Mouse (Mus musculus) liver, embryonic 15.5 days (tissue): Measurements from ENCODE around the gene Mki67. TPM values are rescaled to one million over a fixed set of nuclear protein-coding genes. Genes with fewer than 3 reads are reported as not detected.
"Not testable (repeated sequence)": the region's sequence is repeated elsewhere in the genome, so short reads cannot be mapped to it uniquely, and the experiment has no call there.

Source experiments
- ATAC-seq: fragments of 200-750 bp; cut with Nextera tagmentation; 2 replicates; pipeline ENCODE4 v1.8.0; 2017; ENCODE audit warnings: moderate number of reproducible peaks, mild to moderate bottlenecking, moderate library complexity; ENCODE audit not compliant: insufficient read depth
- H3K27ac ChIP-seq: fragments of 300-500 bp; sonication (generic); replicated peaks from 2 replicates; pipeline ENCODE4 v1.5.1; 2015; ENCODE audit warnings: mild to moderate bottlenecking, inconsistent platforms
- H3K27me3 ChIP-seq: fragments of 300-500 bp; sonication (generic); 2 replicates; pipeline ENCODE4 v1.6.1; 2015; ENCODE audit warnings: mild to moderate bottlenecking, inconsistent platforms
- H3K36me3 ChIP-seq: fragments of 300-500 bp; sonication (generic); replicated peaks from 2 replicates; pipeline ENCODE4 v1.6.1; 2015; ENCODE audit warnings: moderate library complexity, mild to moderate bottlenecking, inconsistent platforms
- H3K4me1 ChIP-seq: fragments of 300-500 bp; sonication (generic); replicated peaks from 2 replicates; pipeline ENCODE4 v1.6.1; 2015; ENCODE audit warnings: inconsistent platforms
- H3K4me2 ChIP-seq: fragments of 300-500 bp; sonication (generic); 2 replicates; pipeline ENCODE4 v1.6.1; 2015; ENCODE audit warnings: moderate library complexity, mild to moderate bottlenecking, inconsistent platforms
- H3K4me3 ChIP-seq: fragments of 300-500 bp; sonication (generic); replicated peaks from 2 replicates; pipeline ENCODE4 v1.5.1; 2015; ENCODE audit warnings: mild to moderate bottlenecking, inconsistent platforms
- H3K9ac ChIP-seq: fragments of 300-500 bp; sonication (generic); 2 replicates; pipeline ENCODE4 v1.6.1; 2015; ENCODE audit warnings: moderate library complexity, mild to moderate bottlenecking, inconsistent platforms
- H3K9me3 ChIP-seq: fragments of 300-500 bp; sonication (generic); replicated peaks from 2 replicates; pipeline ENCODE4 v1.6.1; 2016; ENCODE audit warnings: inconsistent platforms
- WGBS: fragments of 180-500 bp; shearing (Covaris S2); methylation state at CpG from one replicate; pipeline ENCODE4 v1.1.7; 2015; ENCODE audit warnings: mixed read lengths; ENCODE audit not compliant: insufficient replicate concordance; 5-methylcytosine and 5-hydroxymethylcytosine counted together
- polyA plus RNA-seq: library from polyadenylated mRNA; unstranded; fragments of >200 nt; fragmentation: Nextera tagmentation; extraction: Ambion mirVana; gene quantifications from 2 replicates; pipeline ENCODE4 v1.2.1, GENCODE M21; 2015

Gene Mki67
- polyA plus RNA-seq, 1 experiment from 2014 or later: 99.4 TPM

GRCm38 (mm10) chr7:135697021-135697740, 19.0 kb downstream of the Mki67 start:
- peaks cover 99% of the 10 kb centered on the region for H3K36me3 ChIP-seq
- H3K27me3 ChIP-seq, H3K4me1 ChIP-seq, H3K9ac ChIP-seq, H3K27ac ChIP-seq, H3K4me2 ChIP-seq, H3K9me3 ChIP-seq, H3K4me3 ChIP-seq, ATAC-seq: not testable (repeated sequence)
- 93% methylated on average over 5 of the region's 5 CpGs for WGBS

- H3K4me3 ChIP-seq: no peak overlapping the region
- ATAC-seq: no peak
- H3K4me1 ChIP-seq: no peaks in the 10 kb centered on the region; the same call in 1 of the 2 replicates
- H3K9ac ChIP-seq: no peak overlapping the region
- peaks cover 99% of the 10 kb centered on the region for H3K36me3 ChIP-seq
- H3K4me2 ChIP-seq: no peak overlapping the region
- H3K27me3 ChIP-seq: no peaks in the 10 kb centered on the region
- no peak overlapping the region for H3K27ac ChIP-seq
- WGBS: 91% methylated on average over 4 of the region's 4 CpGs
- H3K9me3 ChIP-seq: no peaks in the 10 kb centered on the region
Observed at GRCm38 (mm10) chr7:135696127-135696526, 20.0 kb downstream of the Mki67 start.

- WGBS: 91% methylated on average over 5 of the region's 5 CpGs
- ATAC-seq: no peak
- peaks cover 99% of the 10 kb centered on the region for H3K36me3 ChIP-seq
Observed at GRCm38 (mm10) chr7:135694796-135695195, 21.4 kb downstream of the Mki67 start.

GRCm38 (mm10) chr7:135694130-135694529, 22.0 kb downstream of the Mki67 start:
- 90% methylated on average over 4 of the region's 4 CpGs for WGBS
- Histone ChIP-seq H3K9ac (no peak overlapping the region), H3K36me3 (peaks cover 99% of the 10 kb centered on the region)

More at GRCm38 (mm10) chr7:135694796-135695195, 21.4 kb downstream of the Mki67 start:
- Histone ChIP-seq H3K4me2 (no peak overlapping the region), H3K4me1 (no peaks in the 10 kb centered on the region; the same call in 1 of the 2 replicates), H3K27ac (no peak overlapping the region), H3K9me3 (no peaks in the 10 kb centered on the region), H3K27me3 (no peaks in the 10 kb centered on the region), H3K9ac (no peak overlapping the region), H3K4me3 (no peak overlapping the region)

GRCm38 (mm10) chr7:135691941-135692340, 24.2 kb downstream of the Mki67 start:
- Histone ChIP-seq H3K36me3 (peaks cover 99% of the 10 kb centered on the region), H3K4me1 (no peaks in the 10 kb centered on the region; the same call in 1 of the 2 replicates), H3K27me3 (no peaks in the 10 kb centered on the region), H3K4me3 (no peak overlapping the region), H3K27ac (no peak overlapping the region), H3K9ac (no peak overlapping the region), H3K9me3 (no peaks in the 10 kb centered on the region), H3K4me2 (no peak overlapping the region)
- 85% methylated on average over 5 of the region's 5 CpGs for WGBS
- no peak for ATAC-seq

More at GRCm38 (mm10) chr7:135694130-135694529, 22.0 kb downstream of the Mki67 start:
- H3K4me3 ChIP-seq: no peak overlapping the region
- no peak overlapping the region for H3K27ac ChIP-seq
- no peak for ATAC-seq
- H3K4me1 ChIP-seq: no peaks in the 10 kb centered on the region; the same call in 1 of the 2 replicates
- H3K4me2 ChIP-seq: no peak overlapping the region
- no peaks in the 10 kb centered on the region for H3K27me3 ChIP-seq
- no peaks in the 10 kb centered on the region for H3K9me3 ChIP-seq

GRCm38 (mm10) chr7:135689396-135689795, 26.8 kb downstream of the Mki67 start:
- Histone ChIP-seq H3K27ac (no peak overlapping the region), H3K9ac (no peak overlapping the region), H3K4me1 (no peaks in the 10 kb centered on the region), H3K4me2 (no peak overlapping the region), H3K27me3 (no peaks in the 10 kb centered on the region), H3K4me3 (no peak overlapping the region), H3K9me3 (no peaks in the 10 kb centered on the region), H3K36me3 (peaks cover 99% of the 10 kb centered on the region)
- 85% methylated on average over 7 of the region's 7 CpGs for WGBS
- ATAC-seq: no peak

GRCm38 (mm10) chr7:135684938-135685337, 31.2 kb downstream of the Mki67 start:
- Histone ChIP-seq H3K4me2 (no peak overlapping the region), H3K4me3 (no peak overlapping the region), H3K27ac (no peak overlapping the region), H3K4me1 (no peaks in the 10 kb centered on the region), H3K27me3 (no peaks in the 10 kb centered on the region), H3K9ac (no peak overlapping the region), H3K36me3 (peaks cover 64% of the 10 kb centered on the region), H3K9me3 (no peaks in the 10 kb centered on the region)
- ATAC-seq: 0 out of 2 replicates have a peak, but pooled peaks have one; percentile 9
- WGBS: 69% methylated on average over 7 of the region's 7 CpGs

GRCm38 (mm10) chr7:135684098-135684497, 32.1 kb downstream of the Mki67 start:
- peak; percentile 18 for ATAC-seq
- H3K27ac ChIP-seq: 0 out of 2 replicates have a peak overlapping the region, but pooled peaks have one; percentile 24
- not testable (repeated sequence) for H3K4me3 ChIP-seq, H3K9ac ChIP-seq, H3K9me3 ChIP-seq, H3K27me3 ChIP-seq, H3K4me1 ChIP-seq, H3K4me2 ChIP-seq
- WGBS: 64% methylated on average over 4 of the region's 4 CpGs
- peaks cover 56% of the 10 kb centered on the region for H3K36me3 ChIP-seq

- Histone ChIP-seq H3K27me3 (no peaks in the 10 kb centered on the region), H3K36me3 (peaks cover 18% of the 10 kb centered on the region), H3K9ac (no peak overlapping the region), H3K4me1 (no peaks in the 10 kb centered on the region), H3K4me2 (no peak overlapping the region), H3K27ac (no peak overlapping the region), H3K4me3 (no peak overlapping the region), H3K9me3 (no peaks in the 10 kb centered on the region)
- 62% methylated on average over 5 of the region's 5 CpGs for WGBS
- ATAC-seq: no peak
Observed at GRCm38 (mm10) chr7:135680334-135680733, 35.8 kb downstream of the Mki67 start.

- no peaks in the 10 kb centered on the region for H3K36me3 ChIP-seq
- WGBS: 72% methylated on average over 8 of the region's 8 CpGs
- H3K4me3 ChIP-seq: no peak overlapping the region
- H3K9ac ChIP-seq: no peak overlapping the region
- H3K4me2 ChIP-seq: no peak overlapping the region
- no peak overlapping the region for H3K27ac ChIP-seq
- H3K9me3 ChIP-seq: no peaks in the 10 kb centered on the region
- no peaks in the 10 kb centered on the region for H3K4me1 ChIP-seq
- no peaks in the 10 kb centered on the region for H3K27me3 ChIP-seq
- ATAC-seq: no peak
Observed at GRCm38 (mm10) chr7:135676722-135677121, 39.4 kb downstream of the Mki67 start.

GRCm38 (mm10) chr7:135673576-135673975, 42.6 kb downstream of the Mki67 start:
- no peak for ATAC-seq
- H3K27ac ChIP-seq: no peak overlapping the region
- no peaks in the 10 kb centered on the region for H3K4me1 ChIP-seq
- H3K36me3 ChIP-seq: peaks cover 7% of the 10 kb centered on the region; the same call in 1 of the 2 replicates
- WGBS: 64% methylated on average over 3 of the region's 3 CpGs
- no peaks in the 10 kb centered on the region for H3K9me3 ChIP-seq
- H3K4me2 ChIP-seq: no peak overlapping the region
- H3K27me3 ChIP-seq: no peaks in the 10 kb centered on the region
- no peak overlapping the region for H3K4me3 ChIP-seq
- H3K9ac ChIP-seq: no peak overlapping the region
